Mouse (Mus musculus): Measurements from ENCODE around the gene Rap1gap2. TPM values are rescaled to one million over a fixed set of nuclear protein-coding genes. Genes with fewer than 3 reads are reported as not detected.

The Rap1gap2 gene
- polyA plus RNA-seq, 1 experiment from 2014 or later, result 0.75 TPM

DNA sequence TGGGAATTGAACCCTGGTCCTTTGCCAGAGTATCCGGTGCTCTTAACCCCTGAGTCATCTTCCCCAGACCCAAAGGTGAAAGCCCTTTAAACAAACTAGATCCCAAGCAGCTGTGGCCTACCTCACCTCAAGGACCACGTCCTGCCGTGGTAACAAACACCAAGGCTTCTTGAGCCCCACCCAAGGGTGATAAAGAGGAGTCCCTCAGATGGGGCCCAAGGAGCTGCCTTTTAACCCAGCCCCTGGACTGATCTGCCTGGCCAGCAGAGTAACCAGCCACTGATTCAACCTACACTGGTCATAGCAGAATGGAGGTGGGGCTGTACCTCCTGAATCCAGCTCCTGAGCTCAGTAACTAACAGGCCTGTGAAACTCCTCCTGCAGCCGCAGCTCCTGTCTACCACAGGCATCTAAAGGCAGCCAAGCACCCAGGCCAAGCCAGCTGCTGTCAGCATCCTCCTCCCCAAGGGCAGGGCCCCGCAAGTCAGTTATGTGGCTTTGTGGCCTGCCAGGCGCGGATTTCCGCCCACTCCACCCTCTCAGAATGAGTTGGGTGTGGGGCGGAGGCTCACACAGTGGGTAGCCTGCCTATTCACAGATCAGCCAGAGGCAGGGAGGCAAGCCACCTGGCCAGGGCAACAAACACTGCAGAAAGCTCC is 54.9 kb downstream of the Rap1gap2 start:
- TF ChIP-seq CTCF (IDR thresholded peaks at IDR 0.05; ENCODE audit: low read depth) (no peak), EP300 (IDR thresholded peaks at IDR 0.05; ENCODE audit: low read depth) (no peak)
- no peaks in the 10 kb centered on the region for H3K27me3 ChIP-seq (ENCODE audit: insufficient read depth, low read length)
- no peak overlapping the region for H3K4me3 ChIP-seq (ENCODE audit: low read depth, low read length)
- no peak overlapping the region; the same call in 1 of the 2 replicates for H3K9ac ChIP-seq (replicated peaks)
- DNase-seq (peak; percentile 73), ATAC-seq (peak; percentile 65)
- H3K4me1 ChIP-seq (ENCODE audit: insufficient read depth), result peaks cover 40% of the 10 kb centered on the region
- H3K27ac ChIP-seq (ENCODE audit: low read depth), result peak overlapping the region; percentile 63
- H3K4me2 ChIP-seq (ENCODE audit: low read depth, low read length), result peak overlapping the region; percentile 41
- no peaks in the 10 kb centered on the region for H3K9me3 ChIP-seq (ENCODE audit: low read length)
- H3K36me3 ChIP-seq (replicated peaks; ENCODE audit: insufficient read depth, low read length), result no peaks in the 10 kb centered on the region
- WGBS (ENCODE audit: insufficient replicate concordance), result 34% methylated on average over 9 of the region's 9 CpGs

DNA sequence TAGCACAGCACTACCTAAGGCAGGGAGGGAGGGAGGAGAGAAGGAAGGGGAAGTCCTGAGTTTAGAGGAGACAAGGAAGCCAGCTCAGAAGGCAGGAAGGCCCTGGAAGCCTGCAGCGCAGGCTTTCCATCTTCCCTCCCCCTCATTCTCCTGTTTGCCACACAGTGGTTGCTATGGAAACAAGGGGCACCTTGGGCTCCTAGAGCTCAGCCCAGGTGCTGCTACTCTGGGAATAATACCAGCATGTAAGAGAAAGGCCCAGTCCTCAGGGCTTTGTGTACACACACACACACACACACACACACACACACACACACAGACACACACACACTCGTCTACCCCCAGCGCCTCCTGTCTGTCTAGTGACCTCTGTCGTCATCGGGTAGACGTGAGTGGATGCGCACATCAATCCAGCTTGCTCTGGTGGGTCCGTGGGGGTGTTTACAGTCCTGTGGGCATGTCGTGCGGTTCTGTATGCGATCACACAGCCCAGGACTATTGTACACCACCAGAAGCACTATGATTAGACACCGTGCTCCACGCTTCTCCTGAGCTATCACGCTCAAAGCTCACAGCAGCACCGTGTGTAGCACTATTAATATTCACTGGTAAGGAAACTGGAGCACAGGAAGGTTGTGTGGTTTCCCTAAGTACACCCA is 55.9 kb downstream of the Rap1gap2 start:
- no peak overlapping the region for H3K27ac ChIP-seq (ENCODE audit: low read depth)

DNA sequence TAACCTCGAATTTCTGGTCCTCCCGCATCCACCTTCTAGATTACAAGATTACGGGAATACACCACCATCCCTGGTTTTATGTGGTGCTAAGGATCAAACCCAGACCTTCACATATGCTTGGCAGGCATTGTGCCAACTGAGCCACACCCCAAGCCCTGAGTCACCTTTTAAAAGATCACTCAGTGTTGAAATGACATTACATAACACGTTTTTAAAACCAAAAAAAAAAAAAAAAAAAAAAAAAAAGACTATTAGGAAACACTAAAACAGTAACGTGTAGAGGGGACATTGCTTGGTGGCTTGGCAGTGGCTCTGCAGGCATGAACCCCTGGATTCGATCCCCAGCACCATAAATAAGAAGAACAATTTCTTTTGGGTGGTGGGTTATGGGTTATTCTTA is 59.1 kb downstream of the Rap1gap2 start:
- Histone ChIP-seq H3K9me3 (ENCODE audit: low read length) (no peaks in the 10 kb centered on the region), H3K4me2 (ENCODE audit: low read depth, low read length) (no peak overlapping the region), H3K4me1 (ENCODE audit: insufficient read depth) (peaks cover 34% of the 10 kb centered on the region), H3K27ac (ENCODE audit: low read depth) (no peak overlapping the region), H3K9ac (replicated peaks) (no peak overlapping the region), H3K36me3 (replicated peaks; ENCODE audit: insufficient read depth, low read length) (no peaks in the 10 kb centered on the region), H3K4me3 (ENCODE audit: low read depth, low read length) (no peak overlapping the region), H3K27me3 (ENCODE audit: insufficient read depth, low read length) (no peaks in the 10 kb centered on the region)
- DNase-seq, result no peak
- TF ChIP-seq EP300 (IDR thresholded peaks at IDR 0.05; ENCODE audit: low read depth), result peak; percentile 20; the same call in 1 of the 2 replicates
- no peak for TF ChIP-seq CTCF (IDR thresholded peaks at IDR 0.05; ENCODE audit: low read depth)
- 57% methylated on average over 6 of the region's 6 CpGs for WGBS (ENCODE audit: insufficient replicate concordance)
- no peak for ATAC-seq

More for the DNA sequence above, 55.9 kb downstream of the Rap1gap2 start:
- H3K27me3 ChIP-seq (ENCODE audit: insufficient read depth, low read length), result no peaks in the 10 kb centered on the region
- H3K36me3 ChIP-seq (replicated peaks; ENCODE audit: insufficient read depth, low read length), result no peaks in the 10 kb centered on the region
- no peak for DNase-seq
- H3K4me1 ChIP-seq (ENCODE audit: insufficient read depth), result peaks cover 37% of the 10 kb centered on the region
- ATAC-seq, result no peak
- no peak overlapping the region for H3K9ac ChIP-seq (replicated peaks)
- H3K4me2 ChIP-seq (ENCODE audit: low read depth, low read length), result no peak overlapping the region
- 41% methylated on average over 15 of the region's 15 CpGs for WGBS (ENCODE audit: insufficient replicate concordance)
- H3K4me3 ChIP-seq (ENCODE audit: low read depth, low read length), result no peak overlapping the region
- H3K9me3 ChIP-seq (ENCODE audit: low read length), result no peaks in the 10 kb centered on the region
- TF ChIP-seq EP300 (IDR thresholded peaks at IDR 0.05; ENCODE audit: low read depth), result no peak
- TF ChIP-seq CTCF (IDR thresholded peaks at IDR 0.05; ENCODE audit: low read depth), result no peak

DNA sequence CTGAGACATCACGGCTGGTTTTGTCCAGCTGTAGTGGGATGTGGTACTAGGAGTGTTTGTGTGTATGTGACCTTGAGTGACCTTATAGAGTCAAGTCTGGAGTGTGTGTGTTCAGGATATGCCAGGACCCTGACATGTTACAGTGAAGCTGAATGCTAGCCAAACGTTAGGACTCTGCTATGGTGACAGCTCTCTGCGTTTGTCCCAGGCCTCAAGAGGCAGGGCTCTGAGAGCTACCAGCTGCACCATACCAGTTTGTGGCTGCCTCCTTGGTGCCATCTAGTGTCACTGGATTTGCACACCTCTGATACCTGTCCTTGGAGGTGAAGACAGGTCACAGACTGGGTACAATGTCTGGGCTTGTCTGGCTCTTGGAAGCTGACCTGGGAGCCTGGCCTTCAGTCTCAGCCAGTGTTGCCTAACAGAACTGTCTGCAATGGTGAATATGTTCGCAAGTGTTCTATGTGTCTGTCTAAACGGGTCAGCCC is 60.1 kb downstream of the Rap1gap2 start:
- no peaks in the 10 kb centered on the region for H3K27me3 ChIP-seq (ENCODE audit: insufficient read depth, low read length)
- DNase-seq, result no peak
- ATAC-seq, result no peak
- H3K36me3 ChIP-seq (replicated peaks; ENCODE audit: insufficient read depth, low read length), result no peaks in the 10 kb centered on the region
- no peaks in the 10 kb centered on the region for H3K9me3 ChIP-seq (ENCODE audit: low read length)
- H3K9ac ChIP-seq (replicated peaks), result no peak overlapping the region
- H3K27ac ChIP-seq (ENCODE audit: low read depth), result no peak overlapping the region
- peaks cover 25% of the 10 kb centered on the region for H3K4me1 ChIP-seq (ENCODE audit: insufficient read depth)
- H3K4me3 ChIP-seq (ENCODE audit: low read depth, low read length), result no peak overlapping the region
- H3K4me2 ChIP-seq (ENCODE audit: low read depth, low read length), result no peak overlapping the region
- 46% methylated on average over 5 of the region's 5 CpGs for WGBS (ENCODE audit: insufficient replicate concordance)
- no peak for TF ChIP-seq EP300 (IDR thresholded peaks at IDR 0.05; ENCODE audit: low read depth)
- TF ChIP-seq CTCF (IDR thresholded peaks at IDR 0.05; ENCODE audit: low read depth), result peak; percentile 41

DNA sequence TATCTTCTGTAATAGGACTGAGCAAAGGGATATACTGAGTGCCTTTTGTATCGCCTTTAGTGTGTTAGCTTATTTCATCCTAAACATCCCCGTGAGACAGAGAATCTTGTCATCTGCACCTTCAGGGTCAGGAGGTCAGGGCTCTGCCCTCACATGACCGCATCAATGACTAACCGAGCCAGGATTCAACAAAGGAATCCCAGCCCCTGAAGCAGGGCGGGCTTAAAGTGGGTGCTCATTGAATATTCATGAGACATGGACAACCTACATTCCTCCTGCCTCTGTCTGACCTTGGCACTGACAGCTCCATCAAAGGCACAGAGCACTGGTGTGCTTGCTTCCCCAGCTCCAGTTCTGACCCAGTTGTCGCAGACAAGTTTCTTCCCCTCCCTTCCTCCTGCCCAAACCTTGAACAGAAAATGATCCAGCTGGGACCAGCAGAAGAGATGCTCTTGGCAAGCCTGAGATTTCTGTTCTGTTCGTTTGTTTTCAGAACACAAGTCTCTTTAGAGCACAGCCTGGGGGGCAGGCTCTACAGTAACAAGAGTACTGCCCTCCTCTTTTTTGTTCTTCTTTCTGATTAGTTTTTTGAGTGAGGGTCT is 61.8 kb downstream of the Rap1gap2 start:
- Histone ChIP-seq H3K36me3 (replicated peaks; ENCODE audit: insufficient read depth, low read length) (no peaks in the 10 kb centered on the region), H3K27me3 (ENCODE audit: insufficient read depth, low read length) (no peaks in the 10 kb centered on the region), H3K9me3 (ENCODE audit: low read length) (no peaks in the 10 kb centered on the region), H3K4me2 (ENCODE audit: low read depth, low read length) (no peak overlapping the region), H3K4me1 (ENCODE audit: insufficient read depth) (peaks cover 12% of the 10 kb centered on the region), H3K4me3 (ENCODE audit: low read depth, low read length) (no peak overlapping the region), H3K27ac (ENCODE audit: low read depth) (no peak overlapping the region), H3K9ac (replicated peaks) (no peak overlapping the region)
- WGBS (ENCODE audit: insufficient replicate concordance), result 49% methylated on average over 7 of the region's 7 CpGs
- ATAC-seq (no peak), DNase-seq (no peak)
- TF ChIP-seq CTCF (IDR thresholded peaks at IDR 0.05; ENCODE audit: low read depth) (no peak), EP300 (IDR thresholded peaks at IDR 0.05; ENCODE audit: low read depth) (no peak)

All from liver, postnatal 0 days (tissue).